Mouse (Mus musculus): ENCODE results near the gene Zfp708. TPM values are rescaled to one million over a fixed set of nuclear protein-coding genes. Genes with fewer than 3 reads are reported as not detected.

Gene Zfp708
- polyA plus RNA-seq, 1 experiment: 0.42 TPM

DNA sequence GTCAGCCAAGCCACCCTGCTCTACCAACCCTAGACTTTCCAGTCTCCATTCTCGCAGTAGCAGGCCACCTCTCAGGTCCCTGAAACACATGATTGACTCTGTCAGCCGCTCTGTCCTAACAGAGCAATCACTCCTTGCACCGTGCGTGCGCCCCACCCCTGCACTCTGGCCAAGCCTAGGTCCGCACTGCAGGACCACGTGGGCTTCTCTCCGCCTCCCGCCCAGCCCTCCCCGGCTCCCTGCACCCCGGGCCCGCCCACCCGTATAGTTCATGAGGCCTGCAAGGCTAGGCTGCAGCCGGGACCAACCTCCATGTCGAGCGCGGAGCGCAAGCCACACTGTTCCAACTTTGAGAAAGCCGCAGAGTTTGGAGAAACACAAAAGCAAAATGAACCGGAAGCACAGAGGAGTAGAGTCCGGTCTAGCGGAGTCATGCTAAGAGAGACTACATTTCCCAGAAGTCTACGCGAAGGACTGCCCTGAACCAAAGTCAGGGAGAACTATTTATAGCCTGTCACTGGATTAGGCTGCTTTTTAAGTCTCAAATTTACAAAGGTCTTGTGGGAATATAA, 16.5 kb downstream of the Zfp708 start:
- Histone ChIP-seq H3K4me3 (ENCODE audit: control insufficient read depth, insufficient read depth, low read length) (peak overlapping the region; percentile 98), H3K4me1 (replicated peaks; ENCODE audit: control insufficient read depth, insufficient read depth, low read length) (peaks cover 4% of the 10 kb centered on the region; the same call in 1 of the 2 replicates), H3K27ac (ENCODE audit: control insufficient read depth, insufficient read depth, low read length) (peak overlapping the region; percentile 67; the same call in 1 of the 2 replicates), H3K36me3 (ENCODE audit: control insufficient read depth, insufficient read depth, low read length) (no peaks in the 10 kb centered on the region), H3K27me3 (ENCODE audit: control insufficient read depth, insufficient read depth, low read length) (no peaks in the 10 kb centered on the region)
- no peak for TF ChIP-seq CTCF (IDR thresholded peaks at IDR 0.05; ENCODE audit: borderline replicate concordance, control insufficient read depth, extremely low read depth, insufficient read depth, low read length, poor library complexity)
- TF ChIP-seq POLR2A (IDR thresholded peaks at IDR 0.05; ENCODE audit: control insufficient read depth, extremely low read depth, insufficient read depth, low read length, poor library complexity): no peak
- DNase-seq: peak; percentile 58
- WGBS: 1% methylated on average over 24 of the region's 24 CpGs

DNA sequence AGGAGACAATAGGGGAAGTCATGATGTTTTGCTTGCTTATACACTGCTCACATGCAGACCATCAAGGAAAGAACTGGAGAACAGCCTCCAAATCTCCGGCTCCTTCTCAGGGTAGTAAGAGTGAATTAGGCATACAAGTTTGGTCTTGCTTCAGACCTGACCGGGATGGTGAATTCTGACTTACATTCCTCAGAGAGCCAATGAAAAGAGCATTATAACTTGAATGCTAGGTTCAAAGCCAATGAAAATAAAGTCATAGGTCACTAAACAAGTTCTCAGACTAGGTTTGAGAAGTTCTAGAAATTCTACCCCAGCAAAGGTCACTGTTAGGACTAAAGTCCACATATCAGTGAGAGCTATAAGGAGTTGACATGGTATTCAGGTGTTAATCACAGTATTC, 20.5 kb downstream of the Zfp708 start:
- no peak overlapping the region for H3K4me3 ChIP-seq (ENCODE audit: control insufficient read depth, insufficient read depth, low read length)
- TF ChIP-seq CTCF (IDR thresholded peaks at IDR 0.05; ENCODE audit: borderline replicate concordance, control insufficient read depth, extremely low read depth, insufficient read depth, low read length, poor library complexity) (no peak), POLR2A (IDR thresholded peaks at IDR 0.05; ENCODE audit: control insufficient read depth, extremely low read depth, insufficient read depth, low read length, poor library complexity) (no peak)
- H3K36me3 ChIP-seq (ENCODE audit: control insufficient read depth, insufficient read depth, low read length): peaks cover 7% of the 10 kb centered on the region
- peaks cover 4% of the 10 kb centered on the region; the same call in 1 of the 2 replicates for H3K4me1 ChIP-seq (replicated peaks; ENCODE audit: control insufficient read depth, insufficient read depth, low read length)
- H3K27me3 ChIP-seq (ENCODE audit: control insufficient read depth, insufficient read depth, low read length): no peaks in the 10 kb centered on the region
- 96% methylated on average over 2 of the region's 2 CpGs for WGBS
- no peak for DNase-seq
- H3K27ac ChIP-seq (ENCODE audit: control insufficient read depth, insufficient read depth, low read length): no peak overlapping the region

DNA sequence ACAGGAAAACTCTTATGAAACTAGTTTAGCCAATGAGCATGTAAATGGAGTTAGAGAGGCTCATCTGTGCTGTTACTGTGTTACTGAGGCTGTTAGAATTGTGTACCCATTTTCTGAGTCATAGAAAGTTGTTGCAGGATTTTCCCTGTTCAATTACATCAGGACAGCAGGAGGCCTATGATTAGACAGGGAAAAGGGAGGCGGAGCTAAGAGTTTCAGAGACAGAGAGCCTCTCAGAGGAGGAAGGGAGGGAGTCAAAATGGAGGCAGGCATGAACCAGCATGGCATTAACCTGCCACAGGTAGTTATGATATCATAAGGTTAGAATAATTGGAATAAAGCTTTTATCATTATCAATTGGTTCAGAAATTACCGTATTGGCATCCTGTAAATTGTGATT, 25.0 kb downstream of the Zfp708 start:
- no peak for DNase-seq
- WGBS: 92% methylated on average over 2 of the region's 2 CpGs
- Histone ChIP-seq H3K27me3 (ENCODE audit: control insufficient read depth, insufficient read depth, low read length) (no peaks in the 10 kb centered on the region), H3K36me3 (ENCODE audit: control insufficient read depth, insufficient read depth, low read length) (peaks cover 19% of the 10 kb centered on the region), H3K4me3 (ENCODE audit: control insufficient read depth, insufficient read depth, low read length) (no peak overlapping the region), H3K4me1 (replicated peaks; ENCODE audit: control insufficient read depth, insufficient read depth, low read length) (no peaks in the 10 kb centered on the region), H3K27ac (ENCODE audit: control insufficient read depth, insufficient read depth, low read length) (no peak overlapping the region)
- TF ChIP-seq CTCF (IDR thresholded peaks at IDR 0.05; ENCODE audit: borderline replicate concordance, control insufficient read depth, extremely low read depth, insufficient read depth, low read length, poor library complexity): no peak
- no peak for TF ChIP-seq POLR2A (IDR thresholded peaks at IDR 0.05; ENCODE audit: control insufficient read depth, extremely low read depth, insufficient read depth, low read length, poor library complexity)

DNA sequence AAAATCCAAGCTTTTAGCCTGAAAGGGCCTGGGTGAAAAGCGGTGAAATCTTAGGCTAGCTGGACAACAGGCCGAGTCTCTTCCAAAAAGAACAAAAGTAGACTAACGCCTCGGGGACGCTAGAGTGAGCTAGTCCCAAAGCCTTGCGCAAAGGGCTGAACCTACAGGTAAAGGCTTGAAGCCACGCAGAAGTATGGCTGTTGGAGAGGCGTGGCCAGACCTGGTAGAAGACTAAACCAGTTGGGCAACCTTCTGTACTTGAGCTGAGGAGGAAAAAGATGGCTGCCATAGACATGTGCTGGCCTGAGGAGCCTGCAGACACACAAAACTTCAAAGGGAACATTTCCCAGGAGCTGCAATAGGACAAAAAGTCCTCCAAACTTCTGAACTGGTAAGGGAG, 32.4 kb downstream of the Zfp708 start:
- TF ChIP-seq CTCF (IDR thresholded peaks at IDR 0.05; ENCODE audit: borderline replicate concordance, control insufficient read depth, extremely low read depth, insufficient read depth, low read length, poor library complexity) (no peak), POLR2A (IDR thresholded peaks at IDR 0.05; ENCODE audit: control insufficient read depth, extremely low read depth, insufficient read depth, low read length, poor library complexity) (no peak)
- Histone ChIP-seq H3K4me1 (replicated peaks; ENCODE audit: control insufficient read depth, insufficient read depth, low read length) (no peaks in the 10 kb centered on the region), H3K4me3 (ENCODE audit: control insufficient read depth, insufficient read depth, low read length) (no peak overlapping the region), H3K27ac (ENCODE audit: control insufficient read depth, insufficient read depth, low read length) (no peak overlapping the region), H3K27me3 (ENCODE audit: control insufficient read depth, insufficient read depth, low read length) (no peaks in the 10 kb centered on the region), H3K36me3 (ENCODE audit: control insufficient read depth, insufficient read depth, low read length) (peaks cover 5% of the 10 kb centered on the region; the same call in 1 of the 2 replicates)
- DNase-seq: no peak
- 95% methylated on average over 8 of the region's 8 CpGs for WGBS

DNA sequence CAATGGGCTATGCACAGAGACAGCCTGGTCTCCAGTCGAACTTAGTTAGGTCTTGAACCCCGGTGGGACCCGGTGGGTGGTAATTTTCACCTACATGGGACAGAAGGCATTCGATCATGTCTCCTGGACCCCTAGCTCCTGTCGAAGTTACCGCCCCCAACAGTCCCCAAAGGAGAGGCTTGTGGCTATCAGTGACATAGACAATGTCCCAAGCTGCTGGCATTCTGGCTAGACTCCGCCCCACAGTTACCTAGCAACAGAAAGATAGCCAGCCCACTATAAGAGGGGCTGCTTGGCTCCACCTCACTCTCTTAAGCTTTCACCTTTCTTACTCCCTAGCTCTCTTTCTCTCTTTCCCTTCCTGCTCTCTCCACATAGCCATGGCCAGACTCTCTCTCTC, 35.3 kb downstream of the Zfp708 start:
- no peaks in the 10 kb centered on the region for H3K27me3 ChIP-seq (ENCODE audit: control insufficient read depth, insufficient read depth, low read length)
- no peaks in the 10 kb centered on the region for H3K36me3 ChIP-seq (ENCODE audit: control insufficient read depth, insufficient read depth, low read length)
- 0 out of 2 replicates have a peak, but pooled peaks cover 2% of the 10 kb centered on the region for H3K4me1 ChIP-seq (replicated peaks; ENCODE audit: control insufficient read depth, insufficient read depth, low read length)
- no peak for DNase-seq
- no peak for TF ChIP-seq CTCF (IDR thresholded peaks at IDR 0.05; ENCODE audit: borderline replicate concordance, control insufficient read depth, extremely low read depth, insufficient read depth, low read length, poor library complexity)
- no peak for TF ChIP-seq POLR2A (IDR thresholded peaks at IDR 0.05; ENCODE audit: control insufficient read depth, extremely low read depth, insufficient read depth, low read length, poor library complexity)
- H3K4me3 ChIP-seq (ENCODE audit: control insufficient read depth, insufficient read depth, low read length): no peak overlapping the region
- H3K27ac ChIP-seq (ENCODE audit: control insufficient read depth, insufficient read depth, low read length): no peak overlapping the region
- 82% methylated on average over 7 of the region's 7 CpGs for WGBS

DNA sequence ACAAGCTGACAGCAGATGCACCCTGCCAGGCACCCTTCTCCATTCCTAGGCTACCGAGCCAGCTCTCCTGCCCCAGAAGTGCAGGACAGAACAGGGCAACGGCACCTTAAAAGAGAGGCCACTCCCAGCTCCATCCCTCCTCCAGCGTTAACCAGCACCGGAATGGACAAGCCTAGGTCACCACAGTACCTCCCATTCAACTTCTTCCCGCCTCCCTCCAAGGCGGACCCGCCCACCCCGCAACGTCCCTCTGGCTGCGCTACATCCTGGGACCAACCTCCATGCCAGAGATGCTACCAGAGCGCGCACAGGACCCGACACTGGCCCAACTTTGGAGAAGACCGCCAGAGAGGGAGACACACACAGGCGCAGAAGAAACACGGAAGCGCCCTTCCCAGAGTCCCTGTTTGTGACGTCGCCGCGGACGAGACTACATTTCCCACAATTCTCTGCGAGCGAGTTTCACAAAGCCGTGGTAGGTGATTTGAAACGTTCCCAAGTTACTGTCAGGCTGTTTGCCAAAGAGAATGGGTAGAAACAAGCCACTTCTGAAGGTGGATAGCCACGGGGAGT, 36.9 kb downstream of the Zfp708 start, which contains the start of gene Zfp712:
TSS of gene Zfp712 (minus strand) at position 385 of the 573 bp plus-strand sequence.
- Histone ChIP-seq H3K4me3 (ENCODE audit: control insufficient read depth, insufficient read depth, low read length) (peak within 1 kb of the TSS; percentile 100), H3K27ac (ENCODE audit: control insufficient read depth, insufficient read depth, low read length) (no peak within 1 kb of the TSS), H3K36me3 (ENCODE audit: control insufficient read depth, insufficient read depth, low read length) (no peaks in the 10 kb centered on the region), H3K27me3 (ENCODE audit: control insufficient read depth, insufficient read depth, low read length) (no peaks in the 10 kb centered on the region), H3K4me1 (replicated peaks; ENCODE audit: control insufficient read depth, insufficient read depth, low read length) (0 out of 2 replicates have a peak, but pooled peaks cover 2% of the 10 kb centered on the region)
- peak; percentile 90 for DNase-seq
- WGBS: under 1% methylated on average over 27 of the region's 27 CpGs
- TF ChIP-seq POLR2A (IDR thresholded peaks at IDR 0.05; ENCODE audit: control insufficient read depth, extremely low read depth, insufficient read depth, low read length, poor library complexity) (no peak; the same call in 1 of the 2 replicates), CTCF (IDR thresholded peaks at IDR 0.05; ENCODE audit: borderline replicate concordance, control insufficient read depth, extremely low read depth, insufficient read depth, low read length, poor library complexity) (peak; percentile 18; the same call in 1 of the 2 replicates)

Data from thymus, adult 2 months (tissue).